Mouse (Mus musculus) embryonic facial prominence, embryonic 11.5 days (tissue): ENCODE results near the gene Sept1. TPM values are rescaled to one million over a fixed set of nuclear protein-coding genes. Genes with fewer than 3 reads are reported as not detected.

Experiments
- ATAC-seq: fragments of 200-750 bp; cut with Nextera tagmentation; replicated peaks from 2 replicates; pipeline ENCODE4 v1.8.0; 2017; ENCODE audit warnings: low read depth; ENCODE audit not compliant: insufficient number of reproducible peaks, low FRiP score, low TSS enrichment
- DNase-seq: peaks from one replicate; pipeline ENCODE4 v3.0.0-alpha.2; 2015; ENCODE audit warnings: low spot score
- H3K27ac ChIP-seq: fragments of 300-500 bp; sonication (generic); replicated peaks from 2 replicates; pipeline ENCODE4 v1.5.1; 2014; ENCODE audit warnings: mild to moderate bottlenecking, low read depth, low read length, control low read depth
- H3K27me3 ChIP-seq: fragments of 300-500 bp; sonication (generic); 2 replicates; pipeline ENCODE4 v1.6.1; 2014; ENCODE audit warnings: mild to moderate bottlenecking, low read length, moderate library complexity, mixed read lengths; ENCODE audit not compliant: control insufficient read depth, insufficient read depth
- H3K36me3 ChIP-seq: fragments of 300-500 bp; sonication (generic); replicated peaks from 2 replicates; pipeline ENCODE4 v1.6.1; 2014; ENCODE audit warnings: low read depth, mild to moderate bottlenecking, low read length, moderate library complexity, mixed read lengths; ENCODE audit not compliant: control insufficient read depth, insufficient read depth
- H3K4me1 ChIP-seq: fragments of 300-500 bp; sonication (generic); 2 replicates; pipeline ENCODE4 v1.6.1; 2014; ENCODE audit warnings: low read length, mixed read lengths; ENCODE audit not compliant: control insufficient read depth, insufficient read depth
- H3K4me2 ChIP-seq: fragments of 300-500 bp; sonication (generic); 2 replicates; pipeline ENCODE4 v1.6.1; 2014; ENCODE audit warnings: low read depth, mild to moderate bottlenecking, control low read depth, low read length, moderate library complexity
- H3K4me3 ChIP-seq: fragments of 300-500 bp; sonication (generic); 2 replicates; pipeline ENCODE4 v1.5.1; 2014; ENCODE audit warnings: low read depth, low read length, control low read depth
- H3K9ac ChIP-seq: fragments of 300-500 bp; sonication (generic); replicated peaks from 2 replicates; pipeline ENCODE4 v1.6.1; 2014; ENCODE audit warnings: mild to moderate bottlenecking, control low read depth, low read length
- H3K9me3 ChIP-seq: fragments of 300-500 bp; sonication (generic); replicated peaks from 2 replicates; pipeline ENCODE4 v1.6.1; 2016; ENCODE audit warnings: mild to moderate bottlenecking, low read length, inconsistent platforms, mixed read lengths; ENCODE audit not compliant: control insufficient read depth
- WGBS: fragments of 180-500 bp; shearing (Covaris S2); extraction: QIAGEN DNeasy Blood & Tissue Kit; methylation state at CpG from one replicate; pipeline ENCODE4 v1.1.7; 2014; 5-methylcytosine and 5-hydroxymethylcytosine counted together
- polyA plus RNA-seq: library from polyadenylated mRNA; unstranded; fragments of >200 nt; fragmentation: Nextera tagmentation; extraction: Ambion mirVana; gene quantifications from 2 replicates; pipeline ENCODE4 v1.2.1, GENCODE M21; 2014

Sept1 gene
- polyA plus RNA-seq, 1 experiment from 2014 or later, result 21.0 TPM

DNA sequence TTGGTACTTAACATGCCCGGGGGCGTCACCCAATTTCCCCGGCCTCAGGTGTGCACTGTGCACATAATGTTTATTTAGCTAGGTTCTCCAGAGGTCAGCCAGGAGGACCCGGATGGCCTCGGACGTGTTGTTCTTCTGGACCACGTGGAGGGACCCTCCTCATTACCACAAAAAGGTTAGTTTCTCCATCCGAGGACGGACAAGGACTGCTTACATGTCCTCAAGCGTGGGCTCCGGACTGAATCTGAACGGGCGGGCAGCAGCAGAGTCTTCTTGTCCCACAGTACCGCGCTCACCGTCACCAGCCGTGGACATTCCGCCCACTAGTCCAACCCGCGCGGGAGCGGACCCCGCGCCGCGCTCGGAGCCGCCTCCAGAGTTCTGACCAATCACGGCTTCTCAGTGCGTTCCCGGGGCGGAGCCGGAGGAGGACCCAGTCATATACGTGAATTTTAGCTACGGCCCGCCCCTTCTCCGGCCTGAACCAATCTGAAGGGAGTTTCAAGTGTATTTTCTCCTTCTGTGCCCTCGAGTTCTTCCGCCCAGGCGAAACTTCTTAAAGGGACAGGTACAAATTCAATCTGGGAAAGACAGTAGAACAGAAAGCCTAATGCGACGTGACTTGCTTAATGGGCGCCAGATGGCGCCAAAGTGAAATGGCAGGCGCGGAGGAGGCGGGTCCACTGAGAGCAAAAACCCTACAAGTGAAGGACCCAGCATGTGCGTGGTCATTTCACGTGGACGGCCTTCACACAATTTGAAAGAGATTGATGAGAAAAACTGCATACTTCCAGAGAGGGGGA, 27.6 kb upstream of the Sept1 start, which contains the start of gene Dctpp1:
Dctpp1 (minus strand) TSS at position 401 of the 803 bp plus-strand sequence.
- peak within 1 kb of the TSS; percentile 69 for H3K4me2 ChIP-seq
- H3K9ac ChIP-seq, result peak within 1 kb of the TSS; percentile 67
- DNase-seq, result peak; percentile 98
- peak within 1 kb of the TSS; percentile 56 for H3K4me3 ChIP-seq
- H3K27me3 ChIP-seq, result no peaks in the 10 kb centered on the region
- no peaks in the 10 kb centered on the region for H3K9me3 ChIP-seq
- no peaks in the 10 kb centered on the region for H3K4me1 ChIP-seq
- H3K27ac ChIP-seq, result no peak within 1 kb of the TSS
- peak; percentile 97 for ATAC-seq
- H3K36me3 ChIP-seq, result no peaks in the 10 kb centered on the region
- under 1% methylated on average over 50 of the region's 50 CpGs for WGBS

DNA sequence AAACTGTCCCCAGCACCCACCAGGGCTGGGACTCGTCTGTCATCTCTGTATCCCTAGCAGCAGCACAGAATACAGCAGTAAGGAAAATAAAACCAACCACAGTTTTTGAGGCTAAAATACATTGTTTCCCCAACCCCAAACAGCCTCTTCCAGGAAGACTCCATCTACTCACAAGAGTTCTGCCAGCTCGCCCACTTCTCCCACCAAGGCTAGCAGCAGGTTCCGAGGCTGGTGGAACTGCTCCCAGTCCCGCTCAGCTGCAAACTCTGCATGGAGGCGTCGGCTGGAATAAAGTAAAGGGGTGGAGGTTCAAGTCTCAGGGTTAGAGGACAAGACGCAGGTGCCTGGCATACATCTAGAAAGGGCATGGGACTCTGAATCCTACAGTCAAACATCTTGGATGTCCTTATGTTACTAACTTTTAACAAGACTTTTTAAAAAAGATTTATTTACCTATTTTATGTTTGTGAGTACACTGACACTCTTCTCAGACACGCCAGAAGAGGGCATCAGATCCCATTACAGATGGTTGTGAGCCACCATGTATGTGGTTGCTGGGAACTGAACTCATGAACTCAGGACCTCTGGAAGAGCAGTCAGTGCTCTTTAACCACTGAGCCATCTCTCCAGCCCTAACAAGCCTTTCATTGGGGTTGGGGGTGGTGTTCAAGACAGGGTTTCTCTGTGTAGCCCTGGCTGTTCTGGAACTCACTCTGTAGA, 26.4 kb upstream of the Sept1 start:
- Histone ChIP-seq H3K9ac (peak overlapping the region; percentile 67), H3K27me3 (no peaks in the 10 kb centered on the region)

DNA sequence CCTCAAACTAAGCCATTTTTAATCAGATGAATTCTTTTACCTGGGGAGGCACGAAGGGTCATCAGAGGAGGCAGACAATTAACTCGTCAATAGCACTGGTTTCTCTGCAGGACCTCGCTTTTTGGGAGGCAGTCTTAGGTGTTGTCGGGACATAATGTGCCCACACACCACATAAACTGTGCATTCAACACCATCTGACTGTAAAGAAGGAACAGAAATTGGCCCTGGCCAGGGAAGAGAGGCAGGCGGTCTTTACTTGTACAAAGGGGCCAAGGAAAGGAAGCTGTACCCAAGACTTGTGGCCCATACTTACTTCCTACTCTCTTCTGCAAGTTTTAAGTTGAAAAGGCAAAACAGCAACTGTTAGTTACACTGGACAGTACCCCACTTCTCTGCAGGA, 23.6 kb upstream of the Sept1 start:
- no peak overlapping the region for H3K9ac ChIP-seq
- no peaks in the 10 kb centered on the region for H3K9me3 ChIP-seq
- ATAC-seq, result no peak
- no peaks in the 10 kb centered on the region for H3K27me3 ChIP-seq
- WGBS, result 91% methylated on average over 5 of the region's 5 CpGs
- DNase-seq, result no peak
- H3K4me2 ChIP-seq, result no peak overlapping the region
- H3K4me1 ChIP-seq, result no peaks in the 10 kb centered on the region; the same call in 1 of the 2 replicates
- no peaks in the 10 kb centered on the region for H3K36me3 ChIP-seq
- H3K27ac ChIP-seq, result no peak overlapping the region
- H3K4me3 ChIP-seq, result no peak overlapping the region

More for the DNA sequence above, 26.4 kb upstream of the Sept1 start:
- 75% methylated on average over 8 of the region's 8 CpGs for WGBS
- no peaks in the 10 kb centered on the region; the same call in 1 of the 2 replicates for H3K4me1 ChIP-seq
- DNase-seq (no peak), ATAC-seq (no peak)
- peak overlapping the region; percentile 69 for H3K4me2 ChIP-seq
- H3K36me3 ChIP-seq, result no peaks in the 10 kb centered on the region
- H3K27ac ChIP-seq, result no peak overlapping the region
- no peaks in the 10 kb centered on the region for H3K9me3 ChIP-seq
- H3K4me3 ChIP-seq, result peak overlapping the region; percentile 56

GRCm38 (mm10) chr7:127255965-127256364, 23.0 kb upstream of the Sept1 start:
- H3K9me3 ChIP-seq, result no peaks in the 10 kb centered on the region
- no peak overlapping the region for H3K9ac ChIP-seq
- 92% methylated on average over 2 of the region's 2 CpGs for WGBS
- H3K4me3 ChIP-seq, result no peak overlapping the region
- DNase-seq (no peak), ATAC-seq (no peak)
- H3K36me3 ChIP-seq, result no peaks in the 10 kb centered on the region
- no peaks in the 10 kb centered on the region; the same call in 1 of the 2 replicates for H3K4me1 ChIP-seq
- H3K27ac ChIP-seq, result no peak overlapping the region
- no peak overlapping the region for H3K4me2 ChIP-seq
- H3K27me3 ChIP-seq, result no peaks in the 10 kb centered on the region

DNA sequence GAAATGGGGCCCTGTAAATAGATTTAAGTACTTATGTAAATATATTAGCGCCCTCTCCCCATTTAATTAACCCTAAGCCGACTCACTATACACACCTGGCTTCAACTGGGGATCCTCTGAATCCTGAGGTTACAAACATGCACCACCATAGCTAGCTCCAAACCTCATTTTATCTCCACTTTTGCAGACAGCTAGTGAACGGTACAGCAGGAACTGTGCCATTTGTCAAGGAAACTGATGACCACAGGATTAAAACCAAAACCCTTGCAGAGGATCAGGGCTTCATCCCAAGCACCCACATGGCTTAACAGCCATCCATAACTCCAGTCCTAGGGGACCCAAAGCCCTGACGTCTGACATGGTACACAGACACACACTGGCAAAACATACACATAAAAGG, 22.1 kb upstream of the Sept1 start:
- 33% methylated on average over 4 of the region's 4 CpGs for WGBS
- H3K27ac ChIP-seq, result peak overlapping the region; percentile 74
- no peaks in the 10 kb centered on the region for H3K9me3 ChIP-seq
- H3K4me2 ChIP-seq, result peak overlapping the region; percentile 86
- ATAC-seq (no peak), DNase-seq (no peak)
- H3K4me3 ChIP-seq, result no peak overlapping the region
- H3K4me1 ChIP-seq, result no peaks in the 10 kb centered on the region; the same call in 1 of the 2 replicates
- H3K36me3 ChIP-seq, result no peaks in the 10 kb centered on the region; the same call in 1 of the 2 replicates
- H3K9ac ChIP-seq, result peak overlapping the region; percentile 74
- no peaks in the 10 kb centered on the region for H3K27me3 ChIP-seq

GRCm38 (mm10) chr7:127253821-127254769, 21.2 kb upstream of the Sept1 start:
- H3K4me2 ChIP-seq, result peak overlapping the region; percentile 86
- peak; percentile 95 for ATAC-seq
- 1% methylated on average over 122 of the region's 136 CpGs for WGBS
- H3K9ac ChIP-seq, result peak overlapping the region; percentile 74
- no peaks in the 10 kb centered on the region; the same call in 1 of the 2 replicates for H3K36me3 ChIP-seq
- H3K4me3 ChIP-seq, result peak overlapping the region; percentile 51
- no peaks in the 10 kb centered on the region for H3K27me3 ChIP-seq
- DNase-seq, result peak; percentile 98
- no peaks in the 10 kb centered on the region for H3K9me3 ChIP-seq
- peak overlapping the region; percentile 74 for H3K27ac ChIP-seq
- no peaks in the 10 kb centered on the region; the same call in 1 of the 2 replicates for H3K4me1 ChIP-seq

DNA sequence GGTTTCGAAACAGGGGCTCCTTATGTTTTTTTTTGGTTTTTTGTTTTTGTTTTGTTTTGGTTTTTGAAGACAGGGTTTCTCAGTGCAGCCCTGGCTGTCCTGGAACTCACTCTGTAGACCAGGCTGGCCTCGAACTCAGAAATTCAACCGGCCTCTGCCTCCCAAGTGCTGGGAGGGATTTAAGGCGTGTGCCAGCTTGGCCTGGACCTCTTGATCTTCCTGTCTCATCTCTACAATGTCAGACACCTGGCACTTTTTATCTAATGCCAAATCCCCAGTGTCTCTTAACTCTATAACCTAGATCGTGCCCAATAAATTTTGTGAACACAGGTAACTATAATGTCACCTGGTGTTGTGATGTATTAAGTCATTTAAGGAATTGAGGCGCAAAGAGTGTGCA, 20.4 kb upstream of the Sept1 start:
- H3K36me3 ChIP-seq, result no peaks in the 10 kb centered on the region; the same call in 1 of the 2 replicates
- no peak overlapping the region; the same call in 1 of the 2 replicates for H3K9ac ChIP-seq
- 83% methylated on average over 6 of the region's 6 CpGs for WGBS

More for the DNA sequence above, 20.4 kb upstream of the Sept1 start:
- peak overlapping the region; percentile 51 for H3K4me3 ChIP-seq
- no peak overlapping the region for H3K27ac ChIP-seq
- peak overlapping the region; percentile 61 for H3K4me2 ChIP-seq
- ATAC-seq (no peak), DNase-seq (no peak)
- H3K27me3 ChIP-seq, result no peaks in the 10 kb centered on the region
- no peaks in the 10 kb centered on the region; the same call in 1 of the 2 replicates for H3K4me1 ChIP-seq
- no peaks in the 10 kb centered on the region for H3K9me3 ChIP-seq
